Mouse (Mus musculus) CH12.LX (cell line): ENCODE data around the gene Sfxn1. TPM values are rescaled to one million over a fixed set of nuclear protein-coding genes. Genes with fewer than 3 reads are reported as not detected.

ENCODE experiments used
- DNase-seq: peaks from one replicate; pipeline ENCODE4 v3.0.0-alpha.2; 2013; ENCODE audit errors: extremely low read depth
- H3K27ac ChIP-seq: 2 replicates; pipeline ENCODE4 v1.5.1; 2012; ENCODE audit warnings: low read depth, mild to moderate bottlenecking, control low read depth, moderate library complexity; ENCODE audit not compliant: insufficient read depth
- H3K27me3 ChIP-seq: replicated peaks from 2 replicates; pipeline ENCODE3; 2012; ENCODE audit warnings: inconsistent platforms
- H3K36me3 ChIP-seq, 2 experiments: replicated peaks in 1 of 2; 2 replicates each; pipeline versions ENCODE3 to v1.6.1; 2012; ENCODE audit warnings: inconsistent platforms in 1 of 2, low read length in 1 of 2, mild to moderate bottlenecking in 1 of 2, mixed read lengths in 1 of 2, moderate library complexity in 1 of 2; ENCODE audit not compliant: control insufficient read depth in 1 of 2, insufficient read depth in 1 of 2
- H3K4me1 ChIP-seq, 2 experiments: 2 replicates each; pipeline ENCODE4 v1.6.1; 2012; ENCODE audit warnings: inconsistent platforms in 1 of 2, moderate library complexity in 1 of 2; ENCODE audit not compliant: insufficient read depth in 2 of 2, control insufficient read depth in 1 of 2
- H3K4me2 ChIP-seq: 2 replicates; pipeline ENCODE4 v1.6.1; 2012; ENCODE audit warnings: low read depth, mild to moderate bottlenecking, control low read depth; ENCODE audit not compliant: poor library complexity, insufficient read depth, severe bottlenecking
- H3K4me3 ChIP-seq, 3 experiments: fragments of 150-350 bp in 1 of 3; sonication (generic) in 1 of 3; replicated peaks in 1 of 3; 2 replicates each; pipeline versions ENCODE3 to v1.5.1; 2011 to 2012; ENCODE audit warnings: low read depth in 2 of 3, low read length in 2 of 3, mild to moderate bottlenecking in 2 of 3, moderate library complexity in 2 of 3, control low read depth in 1 of 3, improper control_type of control experiment in 1 of 3, inconsistent platforms in 1 of 3, mixed read lengths in 1 of 3; ENCODE audit not compliant: poor library complexity in 1 of 3
- H3K79me2 ChIP-seq: replicated peaks from 2 replicates; pipeline ENCODE4 v1.6.1; 2012; ENCODE audit warnings: mild to moderate bottlenecking, moderate library complexity; ENCODE audit not compliant: control insufficient read depth, poor library complexity, insufficient read depth, severe bottlenecking; ENCODE audit errors: extremely low read depth
- H3K9ac ChIP-seq: 2 replicates; pipeline ENCODE4 v1.6.1; 2012; ENCODE audit warnings: low read depth, mild to moderate bottlenecking, control low read depth, moderate library complexity; ENCODE audit not compliant: insufficient read depth
- H3K9me3 ChIP-seq: replicated peaks from 2 replicates; pipeline ENCODE3; 2012; ENCODE audit warnings: low read length, inconsistent platforms, mixed read lengths
- EP300 ChIP-seq: IDR thresholded peaks from 2 replicates; pipeline ENCODE4 v1.6.1; 2011; ENCODE audit warnings: low read length, improper control_type of control experiment
- IRF4 ChIP-seq: IDR thresholded peaks from 2 replicates; pipeline ENCODE4 v1.6.1; 2014; ENCODE audit warnings: low read depth, mild to moderate bottlenecking, inconsistent platforms, low read length, improper control_type of control experiment
- JUN ChIP-seq: IDR thresholded peaks from 2 replicates; pipeline ENCODE4 v1.6.1; 2011; ENCODE audit warnings: low read depth, mild to moderate bottlenecking, low read length, improper control_type of control experiment, moderate library complexity; ENCODE audit not compliant: insufficient read depth
- JUND ChIP-seq: conservative IDR thresholded peaks from 2 replicates; pipeline ENCODE4 v1.6.1; 2011; ENCODE audit warnings: low read depth, low read length, improper control_type of control experiment
- KAT2A ChIP-seq: IDR thresholded peaks from 2 replicates; pipeline ENCODE4 v1.6.1; 2012; ENCODE audit warnings: low read length, improper control_type of control experiment, inconsistent platforms; ENCODE audit not compliant: insufficient replicate concordance
- MXI1 ChIP-seq: IDR thresholded peaks from 2 replicates; pipeline ENCODE4 v1.6.1; 2011; ENCODE audit warnings: mild to moderate bottlenecking, low read depth, low read length, improper control_type of control experiment
- MYC ChIP-seq: IDR thresholded peaks from 2 replicates; pipeline ENCODE4 v1.6.1; 2011; ENCODE audit warnings: low read depth, mild to moderate bottlenecking, improper control_type of control experiment, low read length
- NELFE ChIP-seq: IDR thresholded peaks from 2 replicates; pipeline ENCODE4 v1.6.1; 2011; ENCODE audit warnings: low read depth, low read length, improper control_type of control experiment
- USF2 ChIP-seq: conservative IDR thresholded peaks from 2 replicates; pipeline ENCODE4 v1.6.1; 2011; ENCODE audit warnings: low read depth, low read length, improper control_type of control experiment
- ZC3H11A ChIP-seq: IDR thresholded peaks from 2 replicates; pipeline ENCODE4 v1.6.1; 2012; ENCODE audit warnings: low read depth, mild to moderate bottlenecking, inconsistent platforms, low read length, improper control_type of control experiment
- dilution Hi-C: fragments of 300-500 bp; cut with MboI; formaldehyde crosslinking; loops from 2 replicates; pipeline ENCODE4 v1.14.3; 2020; ENCODE audit warnings: low sequenced_read_pairs; ENCODE audit not compliant: extremely low pct_unique_long_range_greater_than_20kb, extremely low pct_ligation_motif_present
- in situ Hi-C: fragments of 300-500 bp; cut with MboI; formaldehyde crosslinking; loops from 3 replicates; pipeline ENCODE4 v1.14.3; 2019; ENCODE audit warnings: low sequenced_read_pairs, low pct_ligation_motif_present, low pct_unique_long_range_greater_than_20kb, mixed read lengths
- polyA plus RNA-seq: library from polyadenylated mRNA; unstranded; fragments of >175 nt; gene quantifications from 2 replicates; pipeline ENCODE4 v1.2.1, GENCODE M21; 2012; ENCODE audit warnings: low read depth; ENCODE audit not compliant: insufficient read length
- total RNA-seq, 2 experiments: library from RNA; depleted of rRNA; stranded (reverse); fragments of 300-350 nt in 1 of 2; fragments of >200 nt in 1 of 2; gene quantifications; 2 replicates each; pipeline ENCODE4 v1.2.3; 2012 to 2014

Gene Sfxn1
- total and polyA plus RNA-seq, 3 experiments = 71.7 to 147 (median 98.0) TPM

- Histone ChIP-seq H3K4me3 (no peak overlapping the region), H3K27me3 (peaks cover 43% of the 10 kb centered on the region)
- TF ChIP-seq MXI1 (no peak), EP300 (no peak), NELFE (no peak), MYC (no peak), USF2 (no peak)
- TF ChIP-seq, all 38 proteins: peak for 0
- H3K27ac ChIP-seq = no peak overlapping the region
- no peak for DNase-seq
- H3K36me3 ChIP-seq = no peaks in the 10 kb centered on the region
- dilution Hi-C loops (no loop called here), in situ Hi-C loops (no loop called here)
- H3K4me1 ChIP-seq = peaks cover 0 to 10% of the 10 kb centered on the region in 2 experiments; a peak in 2 of 4 replicates
- no peak overlapping the region for H3K4me2 ChIP-seq
- H3K9me3 ChIP-seq = peaks cover 18% of the 10 kb centered on the region
- no peaks in the 10 kb centered on the region for H3K79me2 ChIP-seq
- no peak overlapping the region for H3K9ac ChIP-seq
Measured at GRCm38 (mm10) chr13:54118355-54118754, 46.7 kb downstream of the Sfxn1 start.

- Histone ChIP-seq H3K79me2 (no peaks in the 10 kb centered on the region), H3K4me1 (no peaks in the 10 kb centered on the region), H3K4me2 (no peak overlapping the region), H3K4me3 (no peak overlapping the region), H3K36me3 (no peaks in the 10 kb centered on the region), H3K9ac (no peak overlapping the region), H3K27ac (no peak overlapping the region), H3K9me3 (no peaks in the 10 kb centered on the region), H3K27me3 (peaks cover 28% of the 10 kb centered on the region)
- in situ Hi-C loops = no loop called here
- dilution Hi-C loops = no loop called here
- no peak for TF ChIP-seq IRF4
- TF ChIP-seq ZC3H11A = no peak
- DNase-seq = no peak
Measured at GRCm38 (mm10) chr13:54137756-54138410, 66.2 kb downstream of the Sfxn1 start.

GRCm38 (mm10) chr13:54143788-54144187, 72.1 kb downstream of the Sfxn1 start:
- H3K4me1 ChIP-seq = no peaks in the 10 kb centered on the region
- TF ChIP-seq MYC (no peak), KAT2A (no peak), JUN (no peak), IRF4 (no peak), JUND (no peak)
- peaks cover 10% of the 10 kb centered on the region for H3K9me3 ChIP-seq
- H3K9ac ChIP-seq = no peak overlapping the region
- no peak overlapping the region for H3K27ac ChIP-seq
- H3K4me3 ChIP-seq = no peak overlapping the region
- H3K27me3 ChIP-seq = peaks cover 50% of the 10 kb centered on the region
- H3K79me2 ChIP-seq = no peaks in the 10 kb centered on the region
- H3K4me2 ChIP-seq = no peak overlapping the region
- no peak for DNase-seq
- dilution Hi-C loops = no loop called here
- H3K36me3 ChIP-seq = no peaks in the 10 kb centered on the region
- in situ Hi-C loops = no loop called here
